Mouse (Mus musculus) fibroblast of lung, adult 2 months (primary cell): ENCODE measurements around the gene Myh2.

ENCODE experiments used
- DNase-seq: peaks from one replicate; pipeline ENCODE4 v3.0.0-alpha.2; 2011; ENCODE audit warnings: low read depth

Gene Myh2

GRCm38 (mm10) chr11:67237481-67238079 lies 66.8 kb downstream of the Myh2 start, which contains the start of gene Myh4:
TSS of gene Myh4 (plus strand) at chr11:67238029.
- DNase-seq, result no peak

- no peak for DNase-seq
Measured at GRCm38 (mm10) chr11:67241051-67241450, 70.2 kb downstream of the Myh2 start.
